Mouse (Mus musculus): ENCODE measurements around the gene Sez6l. TPM values are rescaled to one million over a fixed set of nuclear protein-coding genes. Genes with fewer than 3 reads are reported as not detected.
A peak's percentile ranks its signal among the peaks of the same experiment; 100 is the strongest.
"Not testable (repeated sequence)": the region's sequence is repeated elsewhere in the genome, so short reads cannot be mapped to it uniquely, and the experiment has no call there.

Gene Sez6l
- polyA plus RNA-seq, 1 experiment, result 105 TPM

DNA sequence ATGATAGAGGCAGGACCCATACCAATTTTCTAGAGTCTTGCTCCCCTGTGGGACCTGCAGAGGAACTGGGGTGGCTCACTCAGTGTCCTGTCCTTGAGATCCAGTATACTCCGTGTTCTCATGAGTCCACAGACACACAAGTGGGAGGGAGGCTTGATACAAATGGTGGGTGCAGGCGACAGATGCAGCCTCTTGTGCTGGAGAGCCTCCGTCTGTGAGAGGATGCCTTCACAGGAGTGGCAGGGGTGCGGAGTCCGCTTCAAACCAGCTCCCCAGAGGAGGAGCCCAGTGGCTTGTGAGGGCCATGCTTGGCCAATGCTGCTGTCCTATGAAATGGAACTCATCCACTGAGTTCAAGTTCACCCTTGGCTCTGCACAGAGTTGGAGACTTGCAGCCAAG lies 145.0 kb downstream of the Sez6l start:
- no peak overlapping the region for H3K27ac ChIP-seq (ENCODE audit: insufficient read depth, low read length)
- no peak for TF ChIP-seq CTCF (IDR thresholded peaks at IDR 0.05; ENCODE audit: extremely low read depth, insufficient read depth, low read length)
- TF ChIP-seq POLR2A (IDR thresholded peaks at IDR 0.05; ENCODE audit: extremely low read depth, insufficient read depth, low read length), result no peak
- H3K4me3 ChIP-seq (ENCODE audit: insufficient read depth, low read length), result no peak overlapping the region
- H3K4me1 ChIP-seq (ENCODE audit: control insufficient read depth, insufficient read depth, low read length), result no peaks in the 10 kb centered on the region; the same call in 1 of the 2 replicates

DNA sequence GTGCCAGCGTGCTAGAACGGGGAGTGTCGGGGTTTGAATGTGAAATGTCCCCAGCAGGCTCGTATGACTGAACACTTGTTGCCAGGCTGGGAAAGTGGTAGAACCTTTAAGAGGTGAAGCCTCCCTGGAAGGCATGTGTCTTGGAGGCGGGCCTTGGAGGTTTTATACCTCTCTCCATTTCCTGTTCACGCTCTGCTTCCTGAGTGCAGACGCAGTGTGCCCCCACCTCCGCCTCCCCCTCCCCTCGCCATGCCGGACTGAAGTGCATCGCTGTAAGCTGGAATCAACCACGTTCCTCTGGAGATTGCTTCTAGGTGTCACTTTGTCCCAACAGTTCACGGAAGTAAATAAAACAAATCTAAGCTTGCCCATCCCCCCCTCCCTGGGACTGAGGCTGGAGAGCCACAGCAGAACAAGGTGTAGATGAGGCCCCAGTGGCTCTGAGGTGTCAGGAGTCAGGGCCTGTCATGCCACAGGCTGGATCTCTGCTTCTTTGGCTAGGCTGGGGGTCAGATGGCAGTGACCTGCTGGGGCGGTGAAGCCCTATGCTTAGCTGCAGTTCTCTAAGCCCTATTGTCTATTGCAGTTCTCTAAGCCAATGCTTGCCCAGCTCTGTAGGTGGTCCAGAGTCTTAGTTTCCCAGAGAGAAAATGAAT lies 145.7 kb downstream of the Sez6l start:
- Histone ChIP-seq H3K27ac (ENCODE audit: insufficient read depth, low read length) (no peak overlapping the region), H3K4me1 (ENCODE audit: control insufficient read depth, insufficient read depth, low read length) (no peaks in the 10 kb centered on the region; the same call in 1 of the 2 replicates), H3K4me3 (ENCODE audit: insufficient read depth, low read length) (no peak overlapping the region)
- no peak for TF ChIP-seq CTCF (IDR thresholded peaks at IDR 0.05; ENCODE audit: extremely low read depth, insufficient read depth, low read length)
- TF ChIP-seq POLR2A (IDR thresholded peaks at IDR 0.05; ENCODE audit: extremely low read depth, insufficient read depth, low read length), result no peak

DNA sequence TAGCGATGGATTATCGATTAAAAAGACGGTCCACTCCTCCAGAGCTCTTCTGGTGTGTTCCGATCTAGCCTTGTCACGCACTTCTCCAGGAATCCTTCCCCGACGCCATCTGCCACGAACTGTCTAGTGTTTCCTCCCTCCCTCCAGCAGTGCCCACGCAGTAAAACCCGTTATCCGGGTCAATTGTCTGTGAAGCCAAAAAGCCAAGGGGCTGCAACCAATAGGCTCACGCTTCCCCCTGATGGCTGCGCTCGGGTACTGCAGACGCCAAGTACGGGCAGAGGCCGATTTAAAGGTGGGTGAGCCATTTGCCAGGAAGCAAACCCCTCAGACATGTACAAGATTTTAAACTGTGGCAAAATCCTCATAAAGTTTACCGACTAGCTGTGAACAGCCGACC lies 148.0 kb downstream of the Sez6l start:
- Histone ChIP-seq H3K4me3 (ENCODE audit: insufficient read depth, low read length) (no peak overlapping the region), H3K4me1 (ENCODE audit: control insufficient read depth, insufficient read depth, low read length) (no peaks in the 10 kb centered on the region; the same call in 1 of the 2 replicates), H3K27ac (ENCODE audit: insufficient read depth, low read length) (no peak overlapping the region)
- peak; percentile 76 for TF ChIP-seq CTCF (IDR thresholded peaks at IDR 0.05; ENCODE audit: extremely low read depth, insufficient read depth, low read length)
- TF ChIP-seq POLR2A (IDR thresholded peaks at IDR 0.05; ENCODE audit: extremely low read depth, insufficient read depth, low read length), result no peak

DNA sequence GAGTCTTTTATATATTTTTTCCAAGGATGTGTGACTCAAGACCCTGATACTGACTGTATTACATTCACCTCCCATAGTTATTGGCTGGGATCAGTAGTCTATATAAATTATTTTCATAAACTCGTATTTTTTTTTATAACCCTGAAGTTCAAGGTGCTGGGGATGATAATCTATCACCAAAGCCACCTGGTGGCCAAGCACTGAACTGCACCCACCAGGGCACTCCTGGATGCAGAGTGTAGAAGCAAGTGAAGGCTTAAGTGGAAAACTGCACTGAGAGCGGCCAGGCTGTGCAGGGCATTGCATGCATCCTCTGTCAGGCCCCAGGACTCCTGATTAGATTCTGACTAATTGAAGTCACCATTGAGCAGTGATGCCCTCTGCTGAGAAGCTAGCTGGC lies 149.7 kb downstream of the Sez6l start:
- no peaks in the 10 kb centered on the region for H3K4me1 ChIP-seq (ENCODE audit: control insufficient read depth, insufficient read depth, low read length)
- TF ChIP-seq CTCF (IDR thresholded peaks at IDR 0.05; ENCODE audit: extremely low read depth, insufficient read depth, low read length) (peak; percentile 70), POLR2A (IDR thresholded peaks at IDR 0.05; ENCODE audit: extremely low read depth, insufficient read depth, low read length) (no peak)
- H3K27ac ChIP-seq (ENCODE audit: insufficient read depth, low read length), result no peak overlapping the region
- H3K4me3 ChIP-seq (ENCODE audit: insufficient read depth, low read length), result no peak overlapping the region

DNA sequence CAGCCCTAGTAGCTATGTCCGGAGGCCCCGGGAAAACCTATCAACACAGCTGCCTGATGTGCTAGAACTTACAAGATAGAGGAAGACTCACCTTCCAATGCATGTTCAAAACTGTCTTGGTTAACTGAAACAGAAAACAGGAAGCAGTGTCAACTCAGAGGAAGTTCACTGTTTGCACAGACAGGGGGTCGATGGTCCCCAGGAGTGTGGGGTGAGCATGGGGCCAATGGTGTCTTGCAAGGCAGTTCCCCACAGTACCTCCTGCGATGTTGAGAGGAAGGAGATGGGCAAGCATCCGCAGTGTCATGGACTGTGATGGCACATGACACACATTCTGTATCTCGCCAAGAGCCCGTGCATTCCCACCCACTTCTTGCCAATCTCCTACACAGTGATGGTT lies 150.3 kb downstream of the Sez6l start:
- H3K4me1 ChIP-seq (ENCODE audit: control insufficient read depth, insufficient read depth, low read length), result no peaks in the 10 kb centered on the region
- no peak for TF ChIP-seq POLR2A (IDR thresholded peaks at IDR 0.05; ENCODE audit: extremely low read depth, insufficient read depth, low read length)
- TF ChIP-seq CTCF (IDR thresholded peaks at IDR 0.05; ENCODE audit: extremely low read depth, insufficient read depth, low read length), result no peak
- H3K4me3 ChIP-seq (ENCODE audit: insufficient read depth, low read length), result no peak overlapping the region
- no peak overlapping the region for H3K27ac ChIP-seq (ENCODE audit: insufficient read depth, low read length)

DNA sequence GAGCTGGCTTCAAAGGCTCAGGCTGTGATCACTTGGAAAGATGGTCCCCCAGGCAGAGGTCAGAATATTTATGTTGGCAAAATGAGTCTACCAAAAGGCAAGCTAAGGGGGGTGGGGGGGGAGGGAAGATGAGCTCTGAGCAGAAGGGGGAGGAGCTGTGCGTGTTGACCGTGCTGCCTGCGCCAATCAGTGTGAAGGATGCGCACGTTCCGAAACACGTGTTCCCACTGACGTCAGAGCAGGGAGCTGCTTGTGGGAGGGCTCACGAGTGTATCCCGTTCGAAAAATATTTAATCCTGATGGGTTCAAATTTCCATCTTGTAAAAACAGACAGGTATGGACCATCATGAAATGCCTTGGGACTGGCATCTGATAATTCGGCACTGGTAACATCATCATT lies 157.4 kb downstream of the Sez6l start:
- TF ChIP-seq POLR2A (IDR thresholded peaks at IDR 0.05; ENCODE audit: extremely low read depth, insufficient read depth, low read length), result no peak
- no peak for TF ChIP-seq CTCF (IDR thresholded peaks at IDR 0.05; ENCODE audit: extremely low read depth, insufficient read depth, low read length)
- no peak overlapping the region for H3K4me3 ChIP-seq (ENCODE audit: insufficient read depth, low read length)
- peaks cover 2% of the 10 kb centered on the region; the same call in 1 of the 2 replicates for H3K4me1 ChIP-seq (ENCODE audit: control insufficient read depth, insufficient read depth, low read length)
- H3K27ac ChIP-seq (ENCODE audit: insufficient read depth, low read length), result no peak overlapping the region

DNA sequence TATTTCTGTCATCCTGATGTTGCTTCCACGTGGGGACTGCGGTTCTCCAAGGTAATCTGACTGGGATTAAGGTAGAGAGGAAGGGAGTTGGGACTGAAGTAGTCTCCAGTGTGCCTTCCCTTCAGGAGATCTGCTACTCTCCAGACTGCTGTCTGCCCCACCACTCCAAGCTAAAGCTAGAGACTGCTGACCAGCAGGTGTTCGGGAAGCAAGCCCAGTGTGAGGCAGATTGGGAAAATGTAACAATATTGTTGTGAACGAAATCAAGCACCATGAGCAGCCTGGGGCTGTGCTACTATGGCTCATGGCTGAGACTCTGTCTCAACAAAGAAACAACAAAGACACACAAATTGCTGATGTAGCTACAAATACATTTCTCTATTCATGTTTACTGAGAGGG lies 159.0 kb downstream of the Sez6l start:
- Histone ChIP-seq H3K4me3 (ENCODE audit: insufficient read depth, low read length) (no peak overlapping the region), H3K27ac (ENCODE audit: insufficient read depth, low read length) (no peak overlapping the region), H3K4me1 (ENCODE audit: control insufficient read depth, insufficient read depth, low read length) (peaks cover 2% of the 10 kb centered on the region; the same call in 1 of the 2 replicates)
- TF ChIP-seq CTCF (IDR thresholded peaks at IDR 0.05; ENCODE audit: extremely low read depth, insufficient read depth, low read length), result no peak
- no peak for TF ChIP-seq POLR2A (IDR thresholded peaks at IDR 0.05; ENCODE audit: extremely low read depth, insufficient read depth, low read length)

DNA sequence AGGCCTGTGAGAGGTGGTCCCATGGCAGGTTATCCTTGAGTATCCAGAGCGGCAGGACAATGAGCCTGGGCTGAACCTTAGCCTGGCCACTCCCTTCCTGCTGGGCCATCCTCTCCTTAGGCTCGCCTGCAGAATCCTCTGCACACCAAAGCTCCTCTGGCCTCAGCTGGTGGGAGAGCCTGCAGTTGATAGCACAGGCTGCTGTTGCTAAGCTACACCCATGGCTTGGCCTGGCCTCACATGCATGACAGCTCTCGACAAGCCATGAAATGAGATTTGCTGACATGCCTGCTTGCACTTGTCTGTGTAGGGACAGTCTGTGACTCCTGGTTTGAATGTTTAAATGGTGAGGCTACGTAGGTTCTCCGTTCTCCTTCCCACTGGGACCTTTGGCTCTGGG lies 160.3 kb downstream of the Sez6l start:
- TF ChIP-seq POLR2A (IDR thresholded peaks at IDR 0.05; ENCODE audit: extremely low read depth, insufficient read depth, low read length) (no peak), CTCF (IDR thresholded peaks at IDR 0.05; ENCODE audit: extremely low read depth, insufficient read depth, low read length) (no peak)
- no peak overlapping the region for H3K4me3 ChIP-seq (ENCODE audit: insufficient read depth, low read length)
- H3K4me1 ChIP-seq (ENCODE audit: control insufficient read depth, insufficient read depth, low read length), result peaks cover 7% of the 10 kb centered on the region
- H3K27ac ChIP-seq (ENCODE audit: insufficient read depth, low read length), result no peak overlapping the region

DNA sequence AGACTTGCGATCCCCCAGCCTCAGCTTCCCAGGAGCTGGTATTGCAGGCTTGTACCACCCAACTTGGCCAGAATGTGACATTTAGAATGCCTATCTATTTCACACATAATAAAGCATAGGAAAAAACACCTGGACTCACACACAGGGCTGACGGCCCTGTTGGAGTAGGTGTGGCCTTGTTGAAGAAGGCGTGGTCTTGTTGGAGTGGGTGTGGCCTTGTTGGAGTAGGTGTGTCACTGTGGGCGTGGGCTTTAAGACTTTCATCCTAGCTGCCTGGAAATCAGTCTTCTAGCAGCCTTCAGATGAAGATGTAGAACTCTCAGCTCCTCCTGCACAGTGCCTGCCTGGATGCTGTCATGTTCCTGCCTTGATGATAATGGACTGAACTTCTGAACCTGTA lies 164.2 kb downstream of the Sez6l start:
- H3K4me1 ChIP-seq (ENCODE audit: control insufficient read depth, insufficient read depth, low read length), result peaks cover 13% of the 10 kb centered on the region
- not testable (repeated sequence) for H3K4me3 ChIP-seq (ENCODE audit: insufficient read depth, low read length); H3K27ac ChIP-seq (ENCODE audit: insufficient read depth, low read length)

DNA sequence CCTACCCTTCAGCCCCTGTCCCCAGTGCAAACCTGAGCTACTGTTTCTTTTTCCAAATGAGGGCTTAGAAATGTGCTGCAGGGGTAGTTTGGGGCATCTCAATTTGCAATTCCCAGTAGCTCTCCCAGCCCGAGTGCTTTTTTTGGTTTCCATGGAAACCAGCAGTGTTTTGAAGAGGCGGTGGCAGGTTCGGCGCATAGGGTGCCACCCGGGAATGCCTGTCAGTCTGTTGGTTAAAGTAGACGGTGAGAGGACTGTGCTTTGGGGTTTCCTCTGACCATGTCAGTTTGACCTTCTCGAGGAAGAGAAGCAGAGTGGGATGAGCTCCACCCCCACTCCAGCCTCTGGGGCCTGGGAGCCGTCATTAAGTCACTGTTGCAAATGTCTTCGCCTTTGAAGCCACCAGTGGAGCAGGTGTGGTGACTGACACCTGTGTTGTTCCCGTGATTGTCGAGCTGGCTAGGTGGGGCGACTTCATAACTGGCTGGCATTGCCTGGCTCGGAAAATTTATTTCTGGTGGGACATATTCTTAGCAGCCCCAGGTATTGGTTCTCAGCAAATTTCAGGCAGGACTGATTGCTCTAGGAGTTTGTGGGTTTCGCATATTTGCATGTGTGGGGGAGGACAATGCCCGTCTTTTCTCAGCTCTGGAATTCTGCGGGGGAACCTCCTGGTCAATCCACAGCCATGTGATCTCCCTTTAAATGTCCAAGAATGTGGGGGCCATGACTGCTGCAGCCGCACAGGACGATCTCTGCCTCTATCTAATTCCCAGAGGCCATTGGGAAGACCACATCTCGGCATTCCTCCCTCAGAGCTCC lies 165.3 kb downstream of the Sez6l start:
- no peak for TF ChIP-seq POLR2A (IDR thresholded peaks at IDR 0.05; ENCODE audit: extremely low read depth, insufficient read depth, low read length)
- no peak for TF ChIP-seq CTCF (IDR thresholded peaks at IDR 0.05; ENCODE audit: extremely low read depth, insufficient read depth, low read length)
- Histone ChIP-seq H3K4me1 (ENCODE audit: control insufficient read depth, insufficient read depth, low read length) (peaks cover 13% of the 10 kb centered on the region), H3K27ac (ENCODE audit: insufficient read depth, low read length) (peak overlapping the region; percentile 68), H3K4me3 (ENCODE audit: insufficient read depth, low read length) (no peak overlapping the region)
